Mouse (Mus musculus) frontal cortex, adult (tissue): ENCODE measurements around the gene Pvr.

Source experiments
- ATAC-seq: cut with Nextera tagmentation; 2 replicates; pipeline ENCODE4 v1.9.2; 2017; ENCODE audit warnings: mild to moderate bottlenecking, moderate library complexity, mixed read lengths; ENCODE audit not compliant: low TSS enrichment

The Pvr gene

GRCm38 (mm10) chr7:19920506-19921261, at the start of gene Pvr:
Pvr (minus strand) TSS chr7:19921160.
- ATAC-seq = peak; percentile 96

- ATAC-seq = no peak
Measured at GRCm38 (mm10) chr7:19970196-19970595, 49.2 kb upstream of the Pvr start.

GRCm38 (mm10) chr7:19969541-19970090, 48.7 kb upstream of the Pvr start:
- no peak for ATAC-seq

GRCm38 (mm10) chr7:19969106-19969505, 48.1 kb upstream of the Pvr start:
- no peak for ATAC-seq

GRCm38 (mm10) chr7:19964985-19965579, 44.1 kb upstream of the Pvr start, which contains the start of gene Ceacam20:
Ceacam20 (plus strand) TSS chr7:19965412.
- no peak for ATAC-seq

GRCm38 (mm10) chr7:19962423-19962822, 41.5 kb upstream of the Pvr start:
- no peak for ATAC-seq

GRCm38 (mm10) chr7:19956341-19956781, 35.4 kb upstream of the Pvr start:
- ATAC-seq = peak; percentile 69; the same call in 1 of the 2 replicates

GRCm38 (mm10) chr7:19955861-19956260, 34.9 kb upstream of the Pvr start:
- ATAC-seq = no peak

- ATAC-seq = no peak
Measured at GRCm38 (mm10) chr7:19953054-19953453, 32.1 kb upstream of the Pvr start.

GRCm38 (mm10) chr7:19952320-19952986, 31.5 kb upstream of the Pvr start:
- no peak for ATAC-seq

- ATAC-seq = no peak
Measured at GRCm38 (mm10) chr7:19950589-19950988, 29.6 kb upstream of the Pvr start, which contains the start of gene Igsf23. Igsf23 (minus strand) TSS chr7:19950756.

- ATAC-seq = no peak
Measured at GRCm38 (mm10) chr7:19949996-19950395, 29.0 kb upstream of the Pvr start.

GRCm38 (mm10) chr7:19948956-19949355, 28.0 kb upstream of the Pvr start:
- ATAC-seq = no peak

- no peak for ATAC-seq
Measured at GRCm38 (mm10) chr7:19945821-19946515, 25.0 kb upstream of the Pvr start.

GRCm38 (mm10) chr7:19945201-19945600, 24.2 kb upstream of the Pvr start:
- ATAC-seq = no peak

GRCm38 (mm10) chr7:19944709-19945108, 23.7 kb upstream of the Pvr start:
- no peak for ATAC-seq

GRCm38 (mm10) chr7:19940256-19940655, 19.3 kb upstream of the Pvr start:
- no peak for ATAC-seq

- ATAC-seq = no peak
Measured at GRCm38 (mm10) chr7:19939555-19940235, 18.7 kb upstream of the Pvr start.

GRCm38 (mm10) chr7:19937229-19937821, 16.4 kb upstream of the Pvr start:
- no peak for ATAC-seq

GRCm38 (mm10) chr7:19935961-19936360, 15.0 kb upstream of the Pvr start:
- no peak for ATAC-seq
